Mouse (Mus musculus): ENCODE results near the gene Rbfox3. TPM values are rescaled to one million over a fixed set of nuclear protein-coding genes. Genes with fewer than 3 reads are reported as not detected.

The Rbfox3 gene
- polyA plus RNA-seq, 1 experiment from 2014 or later, result 0.09 TPM

- Histone ChIP-seq H3K4me3 (ENCODE audit: control insufficient read depth in 1 of 2, insufficient read depth in 1 of 2, low read depth in 1 of 2, low read length in 2 of 2) (no peak overlapping the region), H3K4me1 (ENCODE audit: control insufficient read depth in 2 of 2, insufficient read depth in 2 of 2, low read length in 2 of 2) (peaks cover 3 to 10% of the 10 kb centered on the region in 2 experiments; a peak in 2 of 4 replicates), H3K27ac (replicated peaks in 1 of 2; ENCODE audit: control insufficient read depth in 1 of 2, insufficient read depth in 1 of 2, low read depth in 2 of 2, low read length in 2 of 2) (no peak overlapping the region), H3K4me2 (ENCODE audit: low read length) (no peak overlapping the region), H3K36me3 (ENCODE audit: control insufficient read depth, insufficient read depth, low read length) (no peaks in the 10 kb centered on the region), H3K27me3 (ENCODE audit: control insufficient read depth, insufficient read depth, low read length) (no peaks in the 10 kb centered on the region), H3K9me3 (ENCODE audit: control insufficient read depth, low read length) (peaks cover 5% of the 10 kb centered on the region; the same call in 1 of the 2 replicates), H3K9ac (ENCODE audit: low read length) (no peak overlapping the region)
- 61% methylated on average over 6 of the region's 6 CpGs for WGBS
- no peak for ATAC-seq (ENCODE audit: insufficient number of reproducible peaks, insufficient read depth, low FRiP score, low read depth)
Measured at GRCm38 (mm10) chr11:118455788-118456187, 455.6 kb downstream of the Rbfox3 start.

GRCm38 (mm10) chr11:118453886-118454671 is 457.3 kb downstream of the Rbfox3 start:
- H3K9me3 ChIP-seq (ENCODE audit: control insufficient read depth, low read length), result no peaks in the 10 kb centered on the region
- no peak overlapping the region for H3K4me3 ChIP-seq (ENCODE audit: control insufficient read depth in 1 of 2, insufficient read depth in 1 of 2, low read depth in 1 of 2, low read length in 2 of 2)
- peaks cover 3 to 4% of the 10 kb centered on the region in 2 experiments; a peak in 2 of 4 replicates for H3K4me1 ChIP-seq (ENCODE audit: control insufficient read depth in 2 of 2, insufficient read depth in 2 of 2, low read length in 2 of 2)
- H3K27me3 ChIP-seq (ENCODE audit: control insufficient read depth, insufficient read depth, low read length), result no peaks in the 10 kb centered on the region
- H3K27ac ChIP-seq (replicated peaks in 1 of 2; ENCODE audit: control insufficient read depth in 1 of 2, insufficient read depth in 1 of 2, low read depth in 2 of 2, low read length in 2 of 2), result no peak overlapping the region
- no peak overlapping the region for H3K9ac ChIP-seq (ENCODE audit: low read length)
- no peaks in the 10 kb centered on the region for H3K36me3 ChIP-seq (ENCODE audit: control insufficient read depth, insufficient read depth, low read length)
- no peak overlapping the region for H3K4me2 ChIP-seq (ENCODE audit: low read length)
- WGBS, result 64% methylated on average over 11 of the region's 11 CpGs
- no peak for ATAC-seq (ENCODE audit: insufficient number of reproducible peaks, insufficient read depth, low FRiP score, low read depth)

GRCm38 (mm10) chr11:118452955-118453354 is 458.4 kb downstream of the Rbfox3 start:
- no peaks in the 10 kb centered on the region for H3K27me3 ChIP-seq (ENCODE audit: control insufficient read depth, insufficient read depth, low read length)
- WGBS, result 61% methylated on average over 2 of the region's 2 CpGs
- ATAC-seq (ENCODE audit: insufficient number of reproducible peaks, insufficient read depth, low FRiP score, low read depth), result no peak
- H3K9me3 ChIP-seq (ENCODE audit: control insufficient read depth, low read length), result no peaks in the 10 kb centered on the region
- H3K4me3 ChIP-seq (ENCODE audit: control insufficient read depth in 1 of 2, insufficient read depth in 1 of 2, low read depth in 1 of 2, low read length in 2 of 2), result no peak overlapping the region
- H3K36me3 ChIP-seq (ENCODE audit: control insufficient read depth, insufficient read depth, low read length), result 0 out of 2 replicates have a peak, but pooled peaks cover 6% of the 10 kb centered on the region
- H3K27ac ChIP-seq (replicated peaks in 1 of 2; ENCODE audit: control insufficient read depth in 1 of 2, insufficient read depth in 1 of 2, low read depth in 2 of 2, low read length in 2 of 2), result no peak overlapping the region
- H3K4me2 ChIP-seq (ENCODE audit: low read length), result no peak overlapping the region
- no peak overlapping the region for H3K9ac ChIP-seq (ENCODE audit: low read length)
- no peaks in the 10 kb centered on the region for H3K4me1 ChIP-seq (ENCODE audit: control insufficient read depth in 2 of 2, insufficient read depth in 2 of 2, low read length in 2 of 2)

- Histone ChIP-seq H3K36me3 (ENCODE audit: control insufficient read depth, insufficient read depth, low read length) (0 out of 2 replicates have a peak, but pooled peaks cover 9% of the 10 kb centered on the region), H3K4me1 (ENCODE audit: control insufficient read depth in 2 of 2, insufficient read depth in 2 of 2, low read length in 2 of 2) (no peaks in the 10 kb centered on the region), H3K27ac (replicated peaks in 1 of 2; ENCODE audit: control insufficient read depth in 1 of 2, insufficient read depth in 1 of 2, low read depth in 2 of 2, low read length in 2 of 2) (no peak overlapping the region), H3K9ac (ENCODE audit: low read length) (no peak overlapping the region), H3K4me3 (ENCODE audit: control insufficient read depth in 1 of 2, insufficient read depth in 1 of 2, low read depth in 1 of 2, low read length in 2 of 2) (no peak overlapping the region), H3K27me3 (ENCODE audit: control insufficient read depth, insufficient read depth, low read length) (no peaks in the 10 kb centered on the region), H3K4me2 (ENCODE audit: low read length) (no peak overlapping the region), H3K9me3 (ENCODE audit: control insufficient read depth, low read length) (no peaks in the 10 kb centered on the region)
- ATAC-seq (ENCODE audit: insufficient number of reproducible peaks, insufficient read depth, low FRiP score, low read depth), result no peak
- 82% methylated on average over 6 of the region's 6 CpGs for WGBS
Measured at GRCm38 (mm10) chr11:118451211-118451610, 460.2 kb downstream of the Rbfox3 start.

- ATAC-seq (ENCODE audit: insufficient number of reproducible peaks, insufficient read depth, low FRiP score, low read depth), result no peak
- no peak overlapping the region for H3K27ac ChIP-seq (replicated peaks in 1 of 2; ENCODE audit: control insufficient read depth in 1 of 2, insufficient read depth in 1 of 2, low read depth in 2 of 2, low read length in 2 of 2)
- no peak overlapping the region for H3K4me3 ChIP-seq (ENCODE audit: control insufficient read depth in 1 of 2, insufficient read depth in 1 of 2, low read depth in 1 of 2, low read length in 2 of 2)
- no peaks in the 10 kb centered on the region for H3K4me1 ChIP-seq (ENCODE audit: control insufficient read depth in 2 of 2, insufficient read depth in 2 of 2, low read length in 2 of 2)
- WGBS, result 82% methylated on average over 8 of the region's 8 CpGs
- H3K9ac ChIP-seq (ENCODE audit: low read length), result no peak overlapping the region
- 0 out of 2 replicates have a peak, but pooled peaks cover 9% of the 10 kb centered on the region for H3K36me3 ChIP-seq (ENCODE audit: control insufficient read depth, insufficient read depth, low read length)
- no peak overlapping the region for H3K4me2 ChIP-seq (ENCODE audit: low read length)
- H3K27me3 ChIP-seq (ENCODE audit: control insufficient read depth, insufficient read depth, low read length), result peaks cover 5% of the 10 kb centered on the region; the same call in 1 of the 2 replicates
- no peaks in the 10 kb centered on the region for H3K9me3 ChIP-seq (ENCODE audit: control insufficient read depth, low read length)
Measured at GRCm38 (mm10) chr11:118448385-118448784, 463.0 kb downstream of the Rbfox3 start.

- no peak overlapping the region for H3K9ac ChIP-seq (ENCODE audit: low read length)
- no peaks in the 10 kb centered on the region for H3K9me3 ChIP-seq (ENCODE audit: control insufficient read depth, low read length)
- peaks cover 5% of the 10 kb centered on the region; the same call in 1 of the 2 replicates for H3K27me3 ChIP-seq (ENCODE audit: control insufficient read depth, insufficient read depth, low read length)
- peaks cover 5 to 7% of the 10 kb centered on the region in 2 experiments; a peak in 3 of 4 replicates for H3K4me1 ChIP-seq (ENCODE audit: control insufficient read depth in 2 of 2, insufficient read depth in 2 of 2, low read length in 2 of 2)
- no peak overlapping the region for H3K4me3 ChIP-seq (ENCODE audit: control insufficient read depth in 1 of 2, insufficient read depth in 1 of 2, low read depth in 1 of 2, low read length in 2 of 2)
- H3K27ac ChIP-seq (replicated peaks in 1 of 2; ENCODE audit: control insufficient read depth in 1 of 2, insufficient read depth in 1 of 2, low read depth in 2 of 2, low read length in 2 of 2), result no peak overlapping the region
- ATAC-seq (ENCODE audit: insufficient number of reproducible peaks, insufficient read depth, low FRiP score, low read depth), result no peak
- 0 out of 2 replicates have a peak, but pooled peaks cover 9% of the 10 kb centered on the region for H3K36me3 ChIP-seq (ENCODE audit: control insufficient read depth, insufficient read depth, low read length)
- WGBS, result 65% methylated on average over 4 of the region's 4 CpGs
- no peak overlapping the region for H3K4me2 ChIP-seq (ENCODE audit: low read length)
Measured at GRCm38 (mm10) chr11:118447346-118447745, 464.1 kb downstream of the Rbfox3 start.

- H3K9me3 ChIP-seq (ENCODE audit: control insufficient read depth, low read length), result no peaks in the 10 kb centered on the region
- H3K9ac ChIP-seq (ENCODE audit: low read length), result no peak overlapping the region
- H3K36me3 ChIP-seq (ENCODE audit: control insufficient read depth, insufficient read depth, low read length), result 0 out of 2 replicates have a peak, but pooled peaks cover 9% of the 10 kb centered on the region
- 11% methylated on average over 3 of the region's 3 CpGs for WGBS
- no peak overlapping the region for H3K4me2 ChIP-seq (ENCODE audit: low read length)
- H3K27me3 ChIP-seq (ENCODE audit: control insufficient read depth, insufficient read depth, low read length), result peaks cover 5% of the 10 kb centered on the region; the same call in 1 of the 2 replicates
- peaks cover 5 to 7% of the 10 kb centered on the region in 2 experiments; a peak in 3 of 4 replicates for H3K4me1 ChIP-seq (ENCODE audit: control insufficient read depth in 2 of 2, insufficient read depth in 2 of 2, low read length in 2 of 2)
- no peak for ATAC-seq (ENCODE audit: insufficient number of reproducible peaks, insufficient read depth, low FRiP score, low read depth)
- H3K4me3 ChIP-seq (ENCODE audit: control insufficient read depth in 1 of 2, insufficient read depth in 1 of 2, low read depth in 1 of 2, low read length in 2 of 2), result no peak overlapping the region
- no peak overlapping the region for H3K27ac ChIP-seq (replicated peaks in 1 of 2; ENCODE audit: control insufficient read depth in 1 of 2, insufficient read depth in 1 of 2, low read depth in 2 of 2, low read length in 2 of 2)
Measured at GRCm38 (mm10) chr11:118445843-118446242, 465.6 kb downstream of the Rbfox3 start.

All from heart, embryonic 14.5 days (tissue).